Mouse (Mus musculus) forebrain, embryonic 16.5 days (tissue): ENCODE measurements around the gene Zfp276. TPM values are rescaled to one million over a fixed set of nuclear protein-coding genes. Genes with fewer than 3 reads are reported as not detected.

Experiments used
- ATAC-seq: fragments of 200-750 bp; cut with Nextera tagmentation; 2 replicates; pipeline ENCODE4 v1.8.0; 2017; ENCODE audit warnings: mild to moderate bottlenecking, moderate library complexity
- H3K27ac ChIP-seq: fragments of 300-500 bp; sonication (generic); 2 replicates; pipeline ENCODE4 v1.5.1; 2014; ENCODE audit warnings: low read length, control low read depth
- H3K27me3 ChIP-seq: fragments of 300-500 bp; sonication (generic); replicated peaks from 2 replicates; pipeline ENCODE4 v1.6.1; 2014; ENCODE audit warnings: low read length; ENCODE audit not compliant: control insufficient read depth, insufficient read depth
- H3K36me3 ChIP-seq: fragments of 300-500 bp; sonication (generic); 2 replicates; pipeline ENCODE4 v1.6.1; 2014; ENCODE audit not compliant: control insufficient read depth, insufficient read depth
- H3K4me1 ChIP-seq: fragments of 300-500 bp; sonication (generic); replicated peaks from 2 replicates; pipeline ENCODE4 v1.6.1; 2014; ENCODE audit warnings: low read length; ENCODE audit not compliant: control insufficient read depth, insufficient read depth
- H3K4me2 ChIP-seq: fragments of 300-500 bp; sonication (generic); 2 replicates; pipeline ENCODE4 v1.6.1; 2014; ENCODE audit warnings: mild to moderate bottlenecking, low read length, control low read depth
- H3K4me3 ChIP-seq: fragments of 300-500 bp; sonication (generic); replicated peaks from 2 replicates; pipeline ENCODE4 v1.5.1; 2014; ENCODE audit warnings: mild to moderate bottlenecking, low read length, control low read depth
- H3K9ac ChIP-seq: fragments of 300-500 bp; sonication (generic); replicated peaks from 2 replicates; pipeline ENCODE4 v1.6.1; 2014; ENCODE audit warnings: low read depth, low read length, control low read depth
- H3K9me3 ChIP-seq: fragments of 300-500 bp; sonication (generic); 2 replicates; pipeline ENCODE4 v1.6.1; 2016; ENCODE audit warnings: low read length; ENCODE audit not compliant: control insufficient read depth
- WGBS: fragments of 180-500 bp; shearing (Covaris S2); extraction: QIAGEN DNeasy Blood & Tissue Kit; methylation state at CpG from one replicate; pipeline ENCODE4 v1.1.7; 2014; 5-methylcytosine and 5-hydroxymethylcytosine counted together
- polyA plus RNA-seq: library from polyadenylated mRNA; unstranded; fragments of >200 nt; fragmentation: Nextera tagmentation; extraction: Ambion mirVana; gene quantifications from 2 replicates; pipeline ENCODE4 v1.2.1, GENCODE M21; 2015

Zfp276 gene
- 26.8 and 31.2 TPM in 2 replicates for polyA plus RNA-seq

DNA sequence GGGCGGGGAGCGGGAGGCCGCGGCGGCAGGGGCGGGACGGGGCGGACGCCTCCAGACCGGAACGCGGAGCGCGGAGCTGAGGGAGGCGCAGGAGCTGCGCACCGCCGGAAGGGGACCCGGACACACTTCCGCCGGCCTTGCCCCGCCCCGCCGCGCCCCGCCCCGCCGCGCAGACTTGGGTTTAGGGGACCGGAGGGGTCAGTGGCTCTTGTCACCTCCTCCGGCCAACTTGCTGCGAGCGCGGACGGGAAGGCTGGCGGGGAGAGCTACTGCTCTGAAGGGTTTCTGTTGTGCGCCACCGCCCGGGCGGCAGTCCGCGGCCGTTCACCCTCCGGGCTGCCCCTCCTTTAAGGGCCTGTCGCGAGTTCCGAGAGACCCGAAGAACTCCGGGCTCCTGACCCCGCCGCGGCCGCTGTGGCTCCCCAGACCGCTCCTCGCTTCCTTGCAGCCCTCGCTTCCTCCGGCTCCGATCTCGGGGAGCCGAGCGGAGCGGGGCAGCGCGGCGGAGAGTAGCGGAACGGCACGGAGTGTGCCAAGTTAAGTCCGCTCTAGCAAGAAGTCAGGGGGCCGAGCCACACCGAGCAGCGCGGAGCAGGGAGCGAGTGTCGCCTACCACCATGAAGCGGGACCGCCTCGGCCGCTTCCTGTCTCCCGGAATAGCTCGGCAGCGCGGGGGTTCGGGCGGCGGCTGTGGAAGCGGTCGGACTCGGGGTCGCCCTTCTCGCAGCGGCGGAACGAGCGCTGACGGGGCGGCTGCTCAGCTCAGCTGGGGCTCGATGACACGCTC lies at the start of gene Zfp276, which contains the start of gene Vps9d1:
TSS of gene Zfp276 (plus strand) at position 97 of the 787 bp plus-strand sequence.
TSS of gene Vps9d1 (minus strand) at position 250 of the 787 bp plus-strand sequence.
- peak within 1 kb of the TSS; percentile 78 for H3K4me3 ChIP-seq
- H3K4me2 ChIP-seq, result peak within 1 kb of the TSS; percentile 97
- H3K4me1 ChIP-seq, result peaks cover 26% of the 10 kb centered on the region
- no peaks in the 10 kb centered on the region for H3K9me3 ChIP-seq
- ATAC-seq, result peak; percentile 98
- under 1% methylated on average over 88 of the region's 99 CpGs for WGBS
- H3K9ac ChIP-seq, result peak within 1 kb of the TSS; percentile 92
- H3K27me3 ChIP-seq, result no peaks in the 10 kb centered on the region
- H3K27ac ChIP-seq, result peak within 1 kb of the TSS; percentile 80
- peaks cover 12% of the 10 kb centered on the region; the same call in 1 of the 2 replicates for H3K36me3 ChIP-seq

GRCm38 (mm10) chr8:123211876-123212275 lies 42.1 kb upstream of the Zfp276 start:
- WGBS, result 54% methylated on average over 10 of the region's 10 CpGs
- peaks cover 15% of the 10 kb centered on the region for H3K4me1 ChIP-seq
- peaks cover 9% of the 10 kb centered on the region for H3K36me3 ChIP-seq
- no peaks in the 10 kb centered on the region; the same call in 1 of the 2 replicates for H3K27me3 ChIP-seq
- H3K4me2 ChIP-seq, result peak overlapping the region; percentile 92
- peak overlapping the region; percentile 64 for H3K4me3 ChIP-seq
- no peak for ATAC-seq
- peak overlapping the region; percentile 77 for H3K9ac ChIP-seq
- H3K9me3 ChIP-seq, result no peaks in the 10 kb centered on the region
- H3K27ac ChIP-seq, result no peak overlapping the region

DNA sequence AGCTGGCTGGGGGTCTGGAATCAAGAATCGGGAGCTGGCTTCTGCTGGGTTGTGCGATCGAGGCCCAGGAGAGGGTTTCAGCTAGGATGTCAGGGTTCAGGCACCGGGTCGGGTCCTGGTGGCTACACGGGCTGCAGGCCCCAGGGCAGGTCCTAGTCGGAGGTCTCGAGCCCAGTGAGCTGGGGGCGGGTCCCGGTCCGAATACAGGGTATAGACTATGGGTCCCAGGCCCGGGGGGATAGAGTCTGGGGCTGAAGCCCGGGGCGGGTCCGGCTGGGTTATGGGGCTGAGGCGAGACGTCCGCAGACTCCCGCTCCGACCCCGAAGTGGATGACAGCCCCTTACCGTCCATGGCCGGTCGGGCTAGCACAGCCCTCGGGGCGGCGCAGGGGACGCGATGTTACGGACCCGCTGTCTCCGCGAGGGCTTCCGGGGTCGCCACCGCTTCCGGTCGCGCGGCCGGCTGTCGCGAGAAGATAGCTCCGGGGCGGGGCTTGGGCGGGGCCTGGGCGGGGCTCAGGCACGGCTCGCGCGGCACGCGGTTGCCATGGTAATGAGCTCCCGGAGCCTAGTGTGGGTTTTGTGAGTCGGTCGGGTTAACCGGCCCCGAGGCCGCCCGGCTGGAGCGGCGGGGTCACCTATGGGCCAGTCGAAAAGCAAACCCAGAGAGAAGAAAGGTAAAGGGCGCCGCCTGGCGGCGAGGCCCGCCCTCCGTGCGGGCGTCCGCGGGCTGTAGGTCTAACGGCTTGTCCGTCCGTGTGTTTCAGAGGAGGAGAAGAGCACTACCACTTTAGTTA lies 41.5 kb upstream of the Zfp276 start, which contains the start of the genes Chmp1a and Spata33:
TSS of gene Chmp1a (minus strand) at position 443 of the 797 bp plus-strand sequence.
TSS of gene Spata33 (plus strand) at position 512 of the 797 bp plus-strand sequence.
- ATAC-seq, result peak; percentile 97
- peaks cover 3% of the 10 kb centered on the region for H3K36me3 ChIP-seq
- no peaks in the 10 kb centered on the region; the same call in 1 of the 2 replicates for H3K27me3 ChIP-seq
- WGBS, result under 1% methylated on average over 75 of the region's 76 CpGs
- peaks cover 15% of the 10 kb centered on the region for H3K4me1 ChIP-seq
- no peak within 1 kb of the TSS for H3K27ac ChIP-seq
- peak within 1 kb of the TSS; percentile 77 for H3K9ac ChIP-seq
- H3K9me3 ChIP-seq, result no peaks in the 10 kb centered on the region
- H3K4me2 ChIP-seq, result peak within 1 kb of the TSS; percentile 92
- peak within 1 kb of the TSS; percentile 64 for H3K4me3 ChIP-seq

DNA sequence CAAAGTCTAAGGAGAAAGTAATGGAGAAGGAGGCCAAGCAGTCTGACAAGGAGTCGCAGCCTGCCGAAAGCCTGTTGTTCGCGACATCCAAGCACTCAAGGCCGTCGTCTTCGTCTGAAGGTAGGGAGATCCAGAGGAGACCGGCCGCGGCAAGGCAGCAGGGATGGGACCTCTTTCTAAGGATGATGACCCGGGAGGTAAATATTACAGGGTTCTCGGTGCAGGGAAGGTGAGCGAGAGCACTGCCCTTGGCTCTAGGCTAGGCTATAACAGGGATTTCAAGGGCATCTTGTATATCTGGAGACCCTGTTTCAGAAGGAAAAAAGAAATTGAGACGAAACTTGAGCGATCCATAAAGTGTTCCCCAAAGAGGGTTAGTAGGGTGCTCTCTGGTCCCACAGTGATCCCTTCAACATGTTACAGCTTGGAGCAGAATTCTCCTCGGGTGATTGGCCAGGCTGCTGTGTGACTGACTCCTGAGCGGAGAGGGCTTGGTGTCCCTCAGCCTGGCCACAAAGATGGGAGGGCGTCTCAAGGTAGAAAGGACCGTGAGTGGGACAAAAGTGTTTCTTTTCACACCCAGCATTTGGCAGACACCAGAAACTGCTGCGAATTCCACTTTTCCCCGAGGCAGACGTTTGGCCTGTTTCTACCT lies 40.8 kb upstream of the Zfp276 start:
- Histone ChIP-seq H3K36me3 (peaks cover 2% of the 10 kb centered on the region; the same call in 1 of the 2 replicates), H3K27me3 (no peaks in the 10 kb centered on the region; the same call in 1 of the 2 replicates), H3K9ac (peak overlapping the region; percentile 77), H3K4me2 (peak overlapping the region; percentile 69), H3K4me1 (peaks cover 15% of the 10 kb centered on the region), H3K27ac (no peak overlapping the region), H3K4me3 (peak overlapping the region; percentile 64), H3K9me3 (no peaks in the 10 kb centered on the region)
- no peak; the same call in 1 of the 2 replicates for ATAC-seq
- WGBS, result 18% methylated on average over 22 of the region's 22 CpGs

DNA sequence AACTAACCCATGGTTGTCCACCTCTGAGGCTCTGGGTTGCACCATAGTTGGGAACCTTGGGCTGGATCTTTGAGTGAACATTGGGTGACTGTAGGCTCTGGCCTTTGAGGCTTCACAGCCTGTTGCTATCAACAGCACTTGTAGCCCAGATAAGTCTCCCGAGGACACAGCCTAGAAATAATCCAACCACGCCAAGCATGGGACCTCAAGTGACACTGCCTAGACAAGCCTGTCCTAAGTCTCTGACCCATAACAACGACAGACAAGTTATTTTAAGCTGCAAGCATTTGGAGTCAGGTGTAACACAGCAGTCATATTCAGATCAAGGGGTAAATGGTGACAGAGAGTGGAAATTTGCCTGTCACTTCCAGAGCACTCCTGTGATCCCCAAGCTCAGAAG lies 38.6 kb upstream of the Zfp276 start:
- H3K27me3 ChIP-seq, result peaks cover 2% of the 10 kb centered on the region; the same call in 1 of the 2 replicates
- no peak overlapping the region for H3K27ac ChIP-seq
- peaks cover 15% of the 10 kb centered on the region for H3K4me1 ChIP-seq
- H3K9me3 ChIP-seq, result no peaks in the 10 kb centered on the region
- 79% methylated on average over 3 of the region's 3 CpGs for whole genome bisulfite sequencing
- no peak overlapping the region for H3K4me2 ChIP-seq
- no peaks in the 10 kb centered on the region for H3K36me3 ChIP-seq
- H3K9ac ChIP-seq, result no peak overlapping the region
- H3K4me3 ChIP-seq, result no peak overlapping the region
- ATAC-seq, result no peak

DNA sequence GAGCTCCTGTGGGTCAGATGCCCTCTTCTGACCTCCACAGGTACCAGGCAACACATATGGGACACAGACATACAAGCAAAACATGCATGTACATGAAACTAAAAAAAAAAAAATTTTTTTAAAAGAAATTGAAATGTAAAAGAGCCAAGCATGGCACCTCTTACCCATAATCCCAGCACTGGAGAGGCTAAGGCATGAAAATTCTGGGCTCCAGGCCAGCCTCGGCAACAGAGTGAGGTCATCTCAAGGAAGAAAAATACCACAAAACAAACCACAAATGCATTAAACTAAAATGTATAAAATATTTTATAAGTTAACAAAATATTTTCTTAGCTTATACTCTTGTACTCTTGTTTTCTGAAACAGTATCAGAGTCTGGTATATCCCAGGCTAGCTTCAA lies 33.1 kb upstream of the Zfp276 start:
- WGBS, result 65% methylated on average over 1 of the region's 1 CpGs
- Histone ChIP-seq H3K4me1 (peaks cover 13% of the 10 kb centered on the region), H3K36me3 (no peaks in the 10 kb centered on the region), H3K9ac (no peak overlapping the region), H3K27ac (no peak overlapping the region), H3K4me3 (no peak overlapping the region), H3K9me3 (no peaks in the 10 kb centered on the region), H3K4me2 (no peak overlapping the region), H3K27me3 (peaks cover 2% of the 10 kb centered on the region; the same call in 1 of the 2 replicates)
- ATAC-seq, result no peak

DNA sequence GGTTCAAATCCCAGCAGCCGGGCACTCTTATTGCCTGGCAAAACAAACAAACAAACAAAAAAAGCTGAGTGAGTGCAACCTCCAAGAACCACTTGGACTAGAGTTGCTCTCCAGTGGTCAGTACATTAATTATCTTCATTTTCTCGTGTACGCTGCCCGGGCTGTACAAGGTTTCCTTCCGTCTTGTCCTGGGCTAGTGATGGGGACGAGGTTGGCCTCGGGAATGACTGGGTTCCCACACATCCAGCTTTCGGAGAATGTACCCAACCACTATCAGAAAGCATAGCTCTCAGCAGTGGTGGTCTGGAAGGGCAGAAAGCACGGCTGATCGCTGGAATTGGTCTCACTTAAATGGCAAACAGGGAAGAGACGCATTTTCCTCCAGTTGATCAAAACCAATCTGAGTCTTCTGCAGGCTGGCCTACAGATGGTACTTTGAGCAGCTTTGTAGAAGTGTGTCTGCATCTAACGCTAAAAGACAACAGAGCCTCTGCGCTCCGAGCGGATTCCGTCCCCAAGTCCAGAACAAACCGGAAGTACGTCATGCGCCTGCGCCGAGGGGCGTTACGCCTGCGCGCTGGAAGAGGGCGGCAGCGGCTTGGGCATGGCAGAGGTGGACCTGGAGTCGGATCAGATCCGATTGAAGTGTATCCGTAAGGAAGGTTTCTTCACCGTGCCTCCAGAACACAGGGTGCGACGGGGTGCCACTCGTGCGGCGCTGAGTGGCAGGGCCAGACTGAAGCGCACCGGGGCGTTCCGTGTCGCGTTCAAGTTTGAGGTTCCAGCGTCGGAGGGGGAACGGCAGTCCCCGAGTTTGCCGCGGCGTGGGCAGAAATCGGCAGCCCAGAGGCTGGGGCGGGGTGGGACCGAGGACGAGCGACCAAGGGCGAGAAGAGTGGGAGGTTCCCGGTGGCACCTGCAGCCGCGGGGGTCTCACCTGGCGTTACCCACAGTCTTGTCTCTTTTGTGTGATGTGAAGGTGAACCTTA lies 29.4 kb upstream of the Zfp276 start, which contains the start of gene Cdk10:
TSS of gene Cdk10 (plus strand) at position 565 of the 989 bp plus-strand sequence.
- Histone ChIP-seq H3K9ac (peak within 1 kb of the TSS; percentile 88), H3K4me3 (peak within 1 kb of the TSS; percentile 79), H3K27me3 (peaks cover 2% of the 10 kb centered on the region; the same call in 1 of the 2 replicates), H3K4me1 (peaks cover 13% of the 10 kb centered on the region), H3K9me3 (no peaks in the 10 kb centered on the region), H3K27ac (peak within 1 kb of the TSS; percentile 82), H3K4me2 (peak within 1 kb of the TSS; percentile 85), H3K36me3 (peaks cover 6% of the 10 kb centered on the region)
- peak; percentile 94 for ATAC-seq
- 3% methylated on average over 59 of the region's 59 CpGs for WGBS

GRCm38 (mm10) chr8:123228416-123228815 lies 25.6 kb upstream of the Zfp276 start:
- H3K4me2 ChIP-seq, result no peak overlapping the region
- H3K4me1 ChIP-seq, result peaks cover 13% of the 10 kb centered on the region
- 100% methylated on average over 1 of the region's 1 CpGs for WGBS
- ATAC-seq, result no peak
- H3K27ac ChIP-seq, result no peak overlapping the region
- no peaks in the 10 kb centered on the region for H3K27me3 ChIP-seq
- H3K9ac ChIP-seq, result no peak overlapping the region
- H3K4me3 ChIP-seq, result no peak overlapping the region
- H3K36me3 ChIP-seq, result peaks cover 6% of the 10 kb centered on the region
- H3K9me3 ChIP-seq, result no peaks in the 10 kb centered on the region
